Mouse (Mus musculus) testis, adult 2 months (tissue): ENCODE results near the gene Ube3b.

ENCODE experiments used
- CTCF ChIP-seq: fragments of 200-500 bp; IDR thresholded peaks from 2 replicates; pipeline ENCODE4 v1.5.1; 2012; ENCODE audit warnings: low read depth, mild to moderate bottlenecking, inconsistent platforms, low read length, moderate library complexity; ENCODE audit not compliant: control insufficient read depth, insufficient read depth, insufficient replicate concordance
- POLR2A ChIP-seq: fragments of 200-500 bp; IDR thresholded peaks from 2 replicates; pipeline ENCODE4 v1.6.1; 2012; ENCODE audit warnings: low read depth, mild to moderate bottlenecking, inconsistent platforms, low read length, moderate library complexity; ENCODE audit not compliant: control insufficient read depth

- TF ChIP-seq POLR2A (no peak), CTCF (no peak)
Measured at GRCm38 (mm10) chr5:114371731-114372473, 8.5 kb upstream of the Ube3b start.
